Mouse (Mus musculus): ENCODE data around the gene Mrgprd.

- TF ChIP-seq POLR2A (IDR thresholded peaks at IDR 0.05; ENCODE audit: borderline replicate concordance, insufficient read depth, low read length) = no peak
- no peak for TF ChIP-seq CTCF (IDR thresholded peaks at IDR 0.05; ENCODE audit: borderline replicate concordance, insufficient read depth, low read depth, low read length)
Observed at GRCm38 (mm10) chr7:145285476-145285875, 29.2 kb upstream of the Mrgprd start.
